Mouse (Mus musculus) layer of hippocampus, adult 9-11 months (tissue): ENCODE data around the gene Tbc1d2.
"Not testable (repeated sequence)": the region's sequence is repeated elsewhere in the genome, so short reads cannot be mapped to it uniquely, and the experiment has no call there.

Experiments
- DNase-seq: peaks from one replicate; pipeline ENCODE4 v3.0.0; 2022

Tbc1d2 gene

GRCm38 (mm10) chr4:46639866-46640265, 10.1 kb downstream of the Tbc1d2 start:
- no peak for DNase-seq

- DNase-seq, result not testable (repeated sequence)
These were observed 12.8 kb downstream of the Tbc1d2 start for GRCm38 (mm10) chr4:46637250-46637649.

- DNase-seq, result no peak
These were observed 14.1 kb downstream of the Tbc1d2 start for GRCm38 (mm10) chr4:46635702-46636430.

- DNase-seq, result no peak
These were observed 15.1 kb downstream of the Tbc1d2 start for GRCm38 (mm10) chr4:46634881-46635280.

- not testable (repeated sequence) for DNase-seq
These were observed 16.4 kb downstream of the Tbc1d2 start for GRCm38 (mm10) chr4:46633565-46633964.

- no peak for DNase-seq
These were observed 17.5 kb downstream of the Tbc1d2 start for GRCm38 (mm10) chr4:46632465-46632864.

- no peak for DNase-seq
These were observed 19.6 kb downstream of the Tbc1d2 start for GRCm38 (mm10) chr4:46630390-46630789.

- DNase-seq, result no peak
These were observed 21.1 kb downstream of the Tbc1d2 start for GRCm38 (mm10) chr4:46628873-46629272.

GRCm38 (mm10) chr4:46628081-46628480, 21.9 kb downstream of the Tbc1d2 start:
- DNase-seq, result no peak

- DNase-seq, result no peak
These were observed 24.9 kb downstream of the Tbc1d2 start for GRCm38 (mm10) chr4:46625101-46625500.

- DNase-seq, result no peak
These were observed 27.0 kb downstream of the Tbc1d2 start for GRCm38 (mm10) chr4:46623007-46623406.

GRCm38 (mm10) chr4:46620946-46621345, 29.1 kb downstream of the Tbc1d2 start:
- no peak for DNase-seq

- DNase-seq, result no peak
These were observed 29.7 kb downstream of the Tbc1d2 start for GRCm38 (mm10) chr4:46620330-46620729.

GRCm38 (mm10) chr4:46618196-46618817, 31.7 kb downstream of the Tbc1d2 start:
- no peak for DNase-seq

- no peak for DNase-seq
These were observed 32.6 kb downstream of the Tbc1d2 start for GRCm38 (mm10) chr4:46617408-46617807.

- no peak for DNase-seq
These were observed 35.4 kb downstream of the Tbc1d2 start for GRCm38 (mm10) chr4:46614641-46615040.

- DNase-seq, result no peak
These were observed 36.4 kb downstream of the Tbc1d2 start for GRCm38 (mm10) chr4:46613618-46614017.

GRCm38 (mm10) chr4:46611181-46611580, 38.8 kb downstream of the Tbc1d2 start:
- peak; percentile 79 for DNase-seq

- no peak for DNase-seq
These were observed 42.4 kb downstream of the Tbc1d2 start for GRCm38 (mm10) chr4:46607601-46608000.

- DNase-seq, result no peak
These were observed 44.6 kb downstream of the Tbc1d2 start for GRCm38 (mm10) chr4:46605451-46605850.

- DNase-seq, result no peak
These were observed 47.3 kb downstream of the Tbc1d2 start for GRCm38 (mm10) chr4:46602704-46603103.

GRCm38 (mm10) chr4:46601844-46602423, 48.1 kb downstream of the Tbc1d2 start, which contains the start of gene Coro2a:
TSS of gene Coro2a (minus strand) at chr4:46602202.
- peak; percentile 83 for DNase-seq

GRCm38 (mm10) chr4:46601258-46601843, 48.7 kb downstream of the Tbc1d2 start:
- no peak for DNase-seq
